Mouse (Mus musculus) left cerebral cortex, adult 6 months (tissue): ENCODE measurements around the gene Gli1. TPM values are rescaled to one million over a fixed set of nuclear protein-coding genes. Genes with fewer than 3 reads are reported as not detected.

Experiments
- long read RNA-seq, 2 experiments: library from polyadenylated mRNA; unstranded; transcript quantifications; one replicate each; pipeline ENCODE4 v2.0.0; 2019 to 2020
- polyA plus RNA-seq: library from polyadenylated mRNA; unstranded; fragments of <200 nt; fragmentation: Nextera tagmentation; gene quantifications from 2 replicates; pipeline ENCODE4 v1.2.3, GENCODE M21; 2021

Gene Gli1
- polyA plus RNA-seq: 0.06 and 0.09 TPM in 2 replicates
- long read RNA-seq, experiment 1, partial matches to known transcripts: 1 of 1 reads
- long read RNA-seq, experiment 1, other reads (novel, unspliced or antisense): 0 of 1 reads
- long read RNA-seq, experiment 2: 0 reads

GRCm38 (mm10) chr10:127341891-127342639 lies at the start of gene Gli1:
Gli1 (minus strand) TSS chr10:127341974.

GRCm38 (mm10) chr10:127380251-127380691 lies 38.5 kb upstream of the Gli1 start, which contains the start of gene R3hdm2:
R3hdm2 (plus strand) TSS chr10:127380327.

GRCm38 (mm10) chr10:127369834-127370820 lies 28.4 kb upstream of the Gli1 start, which contains the start of gene Inhbc:
Inhbc (minus strand) TSS chr10:127370431.

GRCm38 (mm10) chr10:127353909-127354895 lies 12.4 kb upstream of the Gli1 start, which contains the start of gene Inhbe:
Inhbe (minus strand) TSS chr10:127354411.

GRCm38 (mm10) chr10:127321621-127322020 lies 20.2 kb downstream of the Gli1 start, which contains the start of gene Arhgap9:
Arhgap9 (plus strand) TSS chr10:127321964.

GRCm38 (mm10) chr10:127311476-127312355 lies 30.1 kb downstream of the Gli1 start, which contains the start of gene Mars:
Mars (minus strand) TSS chr10:127311786.

GRCm38 (mm10) chr10:127288800-127289572 lies 52.8 kb downstream of the Gli1 start, which contains the start of gene Mbd6:
Mbd6 (minus strand) TSS chr10:127289018.

Other genes with a start within 250 kb of the Gli1 start
- 32.8 and 45.7 TPM in 2 replicates for gene Os9, start 220.8 kb downstream of the Gli1 start, polyA plus RNA-seq
- gene B4galnt1, start 176.7 kb downstream of the Gli1 start, polyA plus RNA-seq: 76.6 and 91.6 TPM in 2 replicates
- 0.97 and 1.3 TPM in 2 replicates for gene Slc26a10, start 161.3 kb downstream of the Gli1 start, polyA plus RNA-seq
- 20.2 and 22.6 TPM in 2 replicates for gene Arhgef25, start 151.9 kb downstream of the Gli1 start, polyA plus RNA-seq
- gene Dtx3, start 146.2 kb downstream of the Gli1 start, polyA plus RNA-seq: 6.7 and 58.5 TPM in 2 replicates
- gene Pip4k2c, start 130.4 kb downstream of the Gli1 start, polyA plus RNA-seq: 77.0 and 83.0 TPM in 2 replicates
- 301 and 323 TPM in 2 replicates for gene Kif5a, start 78.6 kb downstream of the Gli1 start, polyA plus RNA-seq
- 277 and 299 TPM in 2 replicates for gene Dctn2, start 75.6 kb downstream of the Gli1 start, polyA plus RNA-seq
- gene Mbd6, start 53.0 kb downstream of the Gli1 start, polyA plus RNA-seq: 1.5 and 8.9 TPM in 2 replicates
- gene Mars, start 30.2 kb downstream of the Gli1 start, polyA plus RNA-seq: 47.1 and 54.3 TPM in 2 replicates
- gene Arhgap9, start 20.0 kb downstream of the Gli1 start, polyA plus RNA-seq: 0.77 and 1.0 TPM in 2 replicates
- gene Inhbe, start 12.4 kb upstream of the Gli1 start, polyA plus RNA-seq: 0.09 and 0.10 TPM in 2 replicates
- not detected in 2 replicates for gene Inhbc, start 28.5 kb upstream of the Gli1 start, polyA plus RNA-seq
- 79.5 and 107 TPM in 2 replicates for gene R3hdm2, start 38.4 kb upstream of the Gli1 start, polyA plus RNA-seq
- not detected in 2 replicates for gene Stac3, start 159.7 kb upstream of the Gli1 start, polyA plus RNA-seq
- gene Ndufa4l2, start 173.0 kb upstream of the Gli1 start, polyA plus RNA-seq: 3.7 and 3.8 TPM in 2 replicates
- 15.4 and 17.6 TPM in 2 replicates for gene Shmt2, start 180.5 kb upstream of the Gli1 start, polyA plus RNA-seq
- gene Nxph4, start 192.6 kb upstream of the Gli1 start, polyA plus RNA-seq: 1.0 and 3.2 TPM in 2 replicates